Mouse (Mus musculus): Measurements from ENCODE around the gene Vmn2r27. TPM values are rescaled to one million over a fixed set of nuclear protein-coding genes. Genes with fewer than 3 reads are reported as not detected.

The Vmn2r27 gene
- polyA plus RNA-seq, 1 experiment from 2014 or later = not detected

GRCm38 (mm10) chr6:124168499-124169257 is 63.0 kb downstream of the Vmn2r27 start:
- no peaks in the 10 kb centered on the region for H3K4me1 ChIP-seq (ENCODE audit: control insufficient read depth, insufficient read depth, low read length)
- no peaks in the 10 kb centered on the region for H3K27me3 ChIP-seq (replicated peaks; ENCODE audit: control insufficient read depth, insufficient read depth, low read length)
- no peaks in the 10 kb centered on the region for H3K9me3 ChIP-seq (ENCODE audit: control insufficient read depth, low read length)
- DNase-seq (ENCODE audit: low spot score) (no peak), ATAC-seq (ENCODE audit: low read depth) (no peak)
- H3K36me3 ChIP-seq (ENCODE audit: control insufficient read depth, insufficient read depth, low read length) = no peaks in the 10 kb centered on the region
- H3K9ac ChIP-seq (ENCODE audit: low read depth, low read length) = no peak overlapping the region
- H3K27ac ChIP-seq (replicated peaks; ENCODE audit: low read depth, low read length) = no peak overlapping the region
- H3K4me2 ChIP-seq (ENCODE audit: low read depth, low read length) = no peak overlapping the region
- 71% methylated on average over 3 of the region's 3 CpGs for WGBS
- H3K4me3 ChIP-seq (ENCODE audit: low read depth, low read length) = no peak overlapping the region

- DNase-seq (ENCODE audit: low spot score) = no peak
- Histone ChIP-seq H3K9me3 (ENCODE audit: control insufficient read depth, low read length) (no peaks in the 10 kb centered on the region), H3K36me3 (ENCODE audit: control insufficient read depth, insufficient read depth, low read length) (no peaks in the 10 kb centered on the region), H3K27me3 (replicated peaks; ENCODE audit: control insufficient read depth, insufficient read depth, low read length) (no peaks in the 10 kb centered on the region), H3K4me1 (ENCODE audit: control insufficient read depth, insufficient read depth, low read length) (no peaks in the 10 kb centered on the region), H3K4me3 (ENCODE audit: low read depth, low read length) (no peak overlapping the region), H3K9ac (ENCODE audit: low read depth, low read length) (no peak overlapping the region), H3K27ac (replicated peaks; ENCODE audit: low read depth, low read length) (no peak overlapping the region), H3K4me2 (ENCODE audit: low read depth, low read length) (no peak overlapping the region)
- ATAC-seq (ENCODE audit: low read depth) = no peak
- WGBS = 74% methylated on average over 2 of the region's 2 CpGs
Measured at GRCm38 (mm10) chr6:124166596-124166995, 65.1 kb downstream of the Vmn2r27 start.

- WGBS = 38% methylated on average over 1 of the region's 1 CpGs
- no peak for ATAC-seq (ENCODE audit: low read depth)
- H3K27ac ChIP-seq (replicated peaks; ENCODE audit: low read depth, low read length) = no peak overlapping the region
- H3K4me2 ChIP-seq (ENCODE audit: low read depth, low read length) = no peak overlapping the region
- H3K9ac ChIP-seq (ENCODE audit: low read depth, low read length) = no peak overlapping the region
- no peaks in the 10 kb centered on the region for H3K4me1 ChIP-seq (ENCODE audit: control insufficient read depth, insufficient read depth, low read length)
- no peaks in the 10 kb centered on the region for H3K27me3 ChIP-seq (replicated peaks; ENCODE audit: control insufficient read depth, insufficient read depth, low read length)
- no peak for DNase-seq (ENCODE audit: low spot score)
- H3K4me3 ChIP-seq (ENCODE audit: low read depth, low read length) = no peak overlapping the region
- H3K36me3 ChIP-seq (ENCODE audit: control insufficient read depth, insufficient read depth, low read length) = no peaks in the 10 kb centered on the region
- no peaks in the 10 kb centered on the region for H3K9me3 ChIP-seq (ENCODE audit: control insufficient read depth, low read length)
Measured at GRCm38 (mm10) chr6:124149808-124150207, 81.8 kb downstream of the Vmn2r27 start.

Other genes starting within 250 kb of the Vmn2r27 start
- gene Vmn2r26, start 207.3 kb downstream of the Vmn2r27 start, polyA plus RNA-seq (2014; fragmentation: Nextera tagmentation; extraction: Ambion mirVana) = 0.03 TPM in 1 of 2 replicates, not detected in the other
- gene Cd163, start 72.8 kb upstream of the Vmn2r27 start, polyA plus RNA-seq (2014; fragmentation: Nextera tagmentation; extraction: Ambion mirVana) = 0.35 and 0.75 TPM in 2 replicates
- gene Pex5, start 183.2 kb upstream of the Vmn2r27 start, polyA plus RNA-seq (2014; fragmentation: Nextera tagmentation; extraction: Ambion mirVana) = 38.6 and 43.6 TPM in 2 replicates
- 7.7 and 9.7 TPM in 2 replicates for gene Clstn3, start 232.9 kb upstream of the Vmn2r27 start, polyA plus RNA-seq (2014; fragmentation: Nextera tagmentation; extraction: Ambion mirVana)